Mouse (Mus musculus) liver, postnatal 0 days (tissue): ENCODE measurements around the gene Scamp1. TPM values are rescaled to one million over a fixed set of nuclear protein-coding genes. Genes with fewer than 3 reads are reported as not detected.

Experiments
- ATAC-seq: fragments of 200-750 bp; cut with Nextera tagmentation; 2 replicates; pipeline ENCODE4 v1.8.0; 2017; ENCODE audit warnings: mild to moderate bottlenecking, moderate library complexity
- DNase-seq: peaks from one replicate; pipeline ENCODE4 v3.0.0-alpha.2; 2016
- H3K27ac ChIP-seq: fragments of 300-500 bp; sonication (generic); 2 replicates; pipeline ENCODE4 v1.5.1; 2014; ENCODE audit warnings: antibody characterized with exemption, moderate library complexity, mild to moderate bottlenecking, low read depth
- H3K27me3 ChIP-seq: fragments of 300-500 bp; sonication (generic); 2 replicates; pipeline ENCODE4 v1.6.1; 2014; ENCODE audit warnings: low read length, control low read depth, mixed read lengths; ENCODE audit not compliant: insufficient read depth
- H3K36me3 ChIP-seq: fragments of 300-500 bp; sonication (generic); replicated peaks from 2 replicates; pipeline ENCODE4 v1.6.1; 2014; ENCODE audit warnings: mild to moderate bottlenecking, control low read depth, low read length, moderate library complexity, mixed read lengths; ENCODE audit not compliant: insufficient read depth
- H3K4me1 ChIP-seq: fragments of 300-500 bp; sonication (generic); 2 replicates; pipeline ENCODE4 v1.6.1; 2014; ENCODE audit warnings: antibody characterized with exemption, mild to moderate bottlenecking, control low read depth; ENCODE audit not compliant: insufficient read depth
- H3K4me2 ChIP-seq: fragments of 300-500 bp; sonication (generic); 2 replicates; pipeline ENCODE4 v1.6.1; 2014; ENCODE audit warnings: low read depth, mild to moderate bottlenecking, low read length, moderate library complexity, mixed read lengths
- H3K4me3 ChIP-seq: fragments of 300-500 bp; sonication (generic); 2 replicates; pipeline ENCODE4 v1.5.1; 2014; ENCODE audit warnings: low read depth, low read length
- H3K9ac ChIP-seq: fragments of 300-500 bp; sonication (generic); replicated peaks from 2 replicates; pipeline ENCODE4 v1.6.1; 2014; ENCODE audit warnings: mild to moderate bottlenecking, moderate library complexity
- H3K9me3 ChIP-seq: fragments of 300-500 bp; sonication (generic); 2 replicates; pipeline ENCODE4 v1.6.1; 2016; ENCODE audit warnings: mild to moderate bottlenecking, control low read depth, low read length, mixed read lengths
- CTCF ChIP-seq: sonication (generic); IDR thresholded peaks from 2 replicates; pipeline ENCODE4 v1.5.1; 2016; ENCODE audit warnings: antibody characterized with exemption, low read depth
- EP300 ChIP-seq: IDR thresholded peaks from 2 replicates; pipeline ENCODE4 v1.6.1; 2016; ENCODE audit warnings: antibody characterized with exemption, low read depth, mild to moderate bottlenecking
- WGBS: fragments of 180-500 bp; shearing (Covaris S2); extraction: QIAGEN DNeasy Blood & Tissue Kit; methylation state at CpG from one replicate; pipeline ENCODE4 v1.1.7; 2014; ENCODE audit not compliant: insufficient replicate concordance; 5-methylcytosine and 5-hydroxymethylcytosine counted together
- polyA plus RNA-seq: library from polyadenylated mRNA; unstranded; fragments of >200 nt; fragmentation: Nextera tagmentation; extraction: Ambion mirVana; gene quantifications from 2 replicates; pipeline ENCODE4 v1.2.1, GENCODE M21; 2015

The Scamp1 gene
- polyA plus RNA-seq, 1 experiment from 2014 or later: 13.8 TPM

DNA sequence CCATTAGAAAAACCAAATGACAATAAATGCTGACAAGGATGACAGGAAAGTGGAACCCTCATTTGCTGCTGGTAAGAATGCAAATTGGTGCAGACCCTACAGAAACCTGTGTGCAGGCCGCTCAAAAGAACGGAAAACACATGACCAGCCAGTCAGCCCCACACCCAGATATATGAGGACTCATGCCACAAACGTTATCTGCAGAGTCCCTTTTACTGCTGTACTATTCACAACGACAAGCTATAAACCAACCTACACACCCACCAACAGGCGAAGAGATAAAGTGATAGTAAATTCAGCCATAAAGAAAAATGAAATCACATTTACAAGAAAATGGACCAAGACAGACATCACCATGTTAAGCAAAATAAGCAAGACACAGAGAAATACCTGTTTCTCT, 26.4 kb downstream of the Scamp1 start:
- 51% methylated on average over 5 of the region's 5 CpGs for WGBS
- Histone ChIP-seq H3K27ac (no peak overlapping the region), H3K4me2 (no peak overlapping the region)

DNA sequence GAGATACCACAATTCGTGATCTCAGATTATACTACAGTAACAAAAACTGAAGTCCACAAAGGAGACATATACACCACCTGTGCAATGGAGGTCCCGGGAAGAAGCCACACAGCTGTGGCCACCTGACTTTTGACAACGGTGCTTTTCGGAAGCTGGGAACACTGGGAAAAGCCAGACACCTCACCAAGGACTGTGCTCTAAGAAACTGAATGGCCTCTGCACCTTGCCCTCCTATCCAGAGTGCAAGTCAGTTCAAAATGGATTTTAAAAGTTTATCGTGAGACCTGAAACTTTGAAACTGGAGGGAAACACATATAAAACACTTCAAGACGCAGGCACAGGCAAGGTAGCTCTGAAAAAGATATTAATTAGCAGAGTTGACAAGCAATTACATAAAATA, 27.1 kb downstream of the Scamp1 start:
- Histone ChIP-seq H3K27me3 (no peaks in the 10 kb centered on the region), H3K4me3 (no peak overlapping the region), H3K9ac (no peak overlapping the region), H3K4me2 (no peak overlapping the region), H3K27ac (no peak overlapping the region), H3K4me1 (peaks cover 31% of the 10 kb centered on the region), H3K36me3 (no peaks in the 10 kb centered on the region), H3K9me3 (no peaks in the 10 kb centered on the region)
- TF ChIP-seq CTCF: no peak
- TF ChIP-seq EP300: no peak
- 80% methylated on average over 6 of the region's 6 CpGs for WGBS
- DNase-seq: no peak
- ATAC-seq: no peak

More for the DNA sequence above, 26.4 kb downstream of the Scamp1 start:
- TF ChIP-seq EP300 (no peak), CTCF (no peak)
- no peak overlapping the region for H3K4me3 ChIP-seq
- DNase-seq: no peak
- H3K9ac ChIP-seq: no peak overlapping the region
- H3K4me1 ChIP-seq: peaks cover 33% of the 10 kb centered on the region
- no peaks in the 10 kb centered on the region for H3K36me3 ChIP-seq
- ATAC-seq: no peak
- no peaks in the 10 kb centered on the region for H3K9me3 ChIP-seq
- H3K27me3 ChIP-seq: no peaks in the 10 kb centered on the region

DNA sequence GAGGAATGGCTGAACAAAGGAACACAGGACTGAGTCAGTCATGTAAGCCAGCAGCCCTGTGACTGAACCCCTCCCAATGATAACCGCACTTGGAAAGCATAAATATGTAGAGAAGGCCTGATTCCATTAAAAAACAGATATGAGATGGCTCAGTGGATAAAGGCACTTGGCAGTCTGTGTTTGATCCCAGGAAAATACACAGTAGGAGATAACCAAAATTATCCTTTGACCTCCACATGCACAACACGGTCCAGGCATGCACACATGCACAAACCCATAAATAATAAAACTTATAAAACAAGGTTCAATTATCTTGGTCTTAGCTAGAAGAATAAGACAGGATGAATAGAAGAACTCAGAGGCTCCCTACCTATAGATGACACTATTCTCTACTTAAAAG, 27.9 kb downstream of the Scamp1 start:
- Histone ChIP-seq H3K9me3 (no peaks in the 10 kb centered on the region), H3K4me2 (no peak overlapping the region), H3K36me3 (no peaks in the 10 kb centered on the region), H3K27ac (0 out of 2 replicates have a peak overlapping the region, but pooled peaks have one; percentile 1), H3K4me1 (peaks cover 25% of the 10 kb centered on the region), H3K4me3 (no peak overlapping the region), H3K9ac (no peak overlapping the region), H3K27me3 (no peaks in the 10 kb centered on the region)
- DNase-seq (no peak), ATAC-seq (no peak)
- TF ChIP-seq EP300: no peak
- no peak for TF ChIP-seq CTCF
- WGBS: 46% methylated on average over 2 of the region's 2 CpGs

DNA sequence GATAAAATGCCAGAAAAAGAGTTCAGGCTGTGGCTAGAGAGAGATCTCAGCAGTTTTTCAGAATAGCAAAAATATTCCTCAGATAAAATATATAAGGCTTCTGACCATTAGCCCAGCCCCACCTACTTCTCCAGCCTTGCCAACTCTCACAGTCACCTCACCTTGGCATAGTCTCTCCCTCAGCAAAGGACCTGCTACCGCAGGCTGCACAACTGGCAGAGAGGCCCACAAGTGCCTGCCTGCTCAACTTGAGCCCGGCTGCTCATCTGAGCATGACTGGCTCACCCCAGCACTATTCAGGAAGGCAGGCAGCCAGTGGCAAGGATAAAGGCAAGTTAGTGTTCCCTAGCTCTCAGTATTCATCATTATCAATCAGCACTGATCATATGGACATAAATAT, 30.5 kb downstream of the Scamp1 start:
- 80% methylated on average over 2 of the region's 2 CpGs for WGBS
- Histone ChIP-seq H3K4me3 (no peak overlapping the region), H3K27me3 (no peaks in the 10 kb centered on the region), H3K4me2 (no peak overlapping the region), H3K36me3 (no peaks in the 10 kb centered on the region), H3K9me3 (no peaks in the 10 kb centered on the region), H3K4me1 (peaks cover 17% of the 10 kb centered on the region), H3K27ac (no peak overlapping the region), H3K9ac (no peak overlapping the region)
- DNase-seq: no peak
- TF ChIP-seq EP300 (no peak), CTCF (no peak)
- ATAC-seq: no peak

DNA sequence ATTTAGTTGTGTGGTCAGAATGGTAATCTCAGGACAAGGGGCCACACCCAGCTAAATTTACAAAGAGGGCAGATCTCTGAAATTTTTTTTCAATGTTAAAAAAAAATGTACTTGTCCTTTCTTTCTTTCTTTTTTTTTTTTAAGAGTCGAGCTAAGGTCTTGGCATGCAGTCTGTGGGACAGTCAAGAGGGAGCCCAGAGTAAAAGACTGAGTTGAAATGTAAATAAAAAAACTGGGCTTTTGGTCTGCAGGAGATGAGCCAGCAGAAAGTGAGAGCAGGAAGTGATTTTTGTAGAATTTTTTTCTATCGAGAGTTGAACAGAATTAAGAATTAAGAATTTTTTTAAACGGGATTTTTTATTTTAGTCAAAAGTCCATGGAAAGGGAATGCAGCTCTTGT, 31.4 kb downstream of the Scamp1 start:
- no peak overlapping the region for H3K9ac ChIP-seq
- no peaks in the 10 kb centered on the region for H3K27me3 ChIP-seq
- ATAC-seq (no peak), DNase-seq (no peak)
- no peak overlapping the region for H3K27ac ChIP-seq
- no peak overlapping the region for H3K4me2 ChIP-seq
- WGBS: 68% methylated on average over 3 of the region's 3 CpGs
- H3K4me3 ChIP-seq: no peak overlapping the region
- peaks cover 15% of the 10 kb centered on the region for H3K4me1 ChIP-seq
- H3K9me3 ChIP-seq: no peaks in the 10 kb centered on the region
- TF ChIP-seq EP300 (no peak), CTCF (no peak)
- no peaks in the 10 kb centered on the region for H3K36me3 ChIP-seq

DNA sequence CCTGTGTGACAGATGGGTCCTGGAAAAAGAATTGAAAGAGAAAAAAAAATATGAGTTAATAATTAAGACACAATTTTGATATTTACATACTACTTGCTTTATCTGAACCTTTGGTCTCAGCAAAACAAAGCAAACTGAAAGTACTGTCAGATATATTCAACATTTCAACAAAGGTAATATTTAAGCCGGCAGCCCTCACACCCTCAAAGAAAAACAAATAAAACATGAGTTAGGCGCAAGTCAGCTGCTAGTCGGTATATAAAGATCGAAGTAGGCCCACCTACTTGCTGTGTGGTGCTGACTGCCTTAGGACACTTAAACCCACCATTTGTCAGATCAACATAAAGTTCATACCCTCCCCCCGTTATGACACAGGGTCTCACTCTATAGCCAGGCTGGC, 32.6 kb downstream of the Scamp1 start:
- Histone ChIP-seq H3K27ac (peak overlapping the region; percentile 53), H3K9ac (no peak overlapping the region), H3K4me1 (peaks cover 15% of the 10 kb centered on the region), H3K4me2 (peak overlapping the region; percentile 33; the same call in 1 of the 2 replicates), H3K9me3 (no peaks in the 10 kb centered on the region), H3K27me3 (no peaks in the 10 kb centered on the region), H3K36me3 (no peaks in the 10 kb centered on the region), H3K4me3 (no peak overlapping the region)
- no peak for ATAC-seq
- DNase-seq: no peak
- 73% methylated on average over 5 of the region's 5 CpGs for WGBS
- TF ChIP-seq CTCF (no peak), EP300 (no peak)

DNA sequence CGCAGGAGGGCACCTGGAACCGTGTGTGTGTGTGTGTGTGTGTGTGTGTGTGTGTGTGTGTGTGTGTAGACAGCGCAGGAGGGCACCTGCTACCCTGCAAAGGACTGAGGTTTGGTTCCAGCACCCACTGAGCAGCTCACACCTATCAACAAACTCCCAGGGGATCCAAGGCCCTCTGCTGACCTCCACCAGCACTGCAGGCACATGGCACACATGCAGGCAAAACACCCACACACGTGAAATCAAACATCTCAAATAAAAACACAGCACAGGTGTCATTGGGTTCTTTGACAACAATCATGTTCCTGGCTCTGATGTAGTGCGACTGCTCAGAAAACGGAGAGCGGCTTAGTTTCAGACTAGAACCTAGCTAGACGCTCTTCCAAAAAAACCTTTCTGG, 34.9 kb downstream of the Scamp1 start:
- no peak overlapping the region for H3K4me3 ChIP-seq
- peaks cover 5% of the 10 kb centered on the region; the same call in 1 of the 2 replicates for H3K4me1 ChIP-seq
- H3K27me3 ChIP-seq: no peaks in the 10 kb centered on the region
- no peak overlapping the region; the same call in 1 of the 2 replicates for H3K27ac ChIP-seq
- no peak overlapping the region for H3K4me2 ChIP-seq
- DNase-seq (no peak), ATAC-seq (peak; percentile 53; the same call in 1 of the 2 replicates)
- no peak overlapping the region for H3K9ac ChIP-seq
- 90% methylated on average over 6 of the region's 8 CpGs for WGBS
- no peak for TF ChIP-seq EP300
- TF ChIP-seq CTCF: peak; percentile 36
- no peaks in the 10 kb centered on the region for H3K36me3 ChIP-seq
- H3K9me3 ChIP-seq: no peaks in the 10 kb centered on the region
